Mouse (Mus musculus): ENCODE measurements around the gene Iffo2.
"Not testable (repeated sequence)": the region's sequence is repeated elsewhere in the genome, so short reads cannot be mapped to it uniquely, and the experiment has no call there.

Gene Iffo2

DNA sequence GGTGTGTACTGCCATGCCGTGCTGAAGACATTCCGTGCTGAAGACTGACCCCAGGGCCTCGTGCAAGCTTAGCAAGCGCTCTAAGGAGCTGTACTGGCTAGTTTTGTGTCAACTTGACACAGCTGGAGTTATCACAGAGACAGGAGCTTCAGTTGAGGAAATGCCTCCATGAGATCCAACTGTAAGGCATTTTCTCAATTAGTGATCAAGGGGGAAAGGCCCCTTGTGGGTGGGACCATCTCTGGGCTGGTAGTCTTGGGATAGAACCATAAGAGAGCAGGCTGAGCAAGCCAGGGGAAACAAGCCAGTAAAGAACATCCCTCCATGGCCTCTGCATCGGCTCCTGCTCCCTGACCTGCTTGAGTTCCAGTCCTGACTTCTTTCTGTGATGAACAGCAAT is at the start of gene Iffo2:
Gene Iffo2 (plus strand): TSS at position 301 of the 400 bp plus-strand sequence.
- DNase-seq (ENCODE audit: inconsistent age in 2 of 2, low spot score in 1 of 2), result not testable (repeated sequence)

GRCm38 (mm10) chr4:139481400-139481799 is 48.9 kb upstream of the Iffo2 start:
- peak in 1 of 2 experiments; percentile 59 for DNase-seq (ENCODE audit: inconsistent age in 2 of 2, low spot score in 1 of 2)

- DNase-seq (ENCODE audit: inconsistent age in 2 of 2, low spot score in 1 of 2), result no peak
These were observed 46.8 kb upstream of the Iffo2 start for GRCm38 (mm10) chr4:139483461-139484105.

- no peak for DNase-seq (ENCODE audit: inconsistent age in 2 of 2, low spot score in 1 of 2)
These were observed 45.9 kb upstream of the Iffo2 start for GRCm38 (mm10) chr4:139484496-139484895.

GRCm38 (mm10) chr4:139487085-139487484 is 43.3 kb upstream of the Iffo2 start:
- DNase-seq (ENCODE audit: inconsistent age in 2 of 2, low spot score in 1 of 2), result no peak

DNA sequence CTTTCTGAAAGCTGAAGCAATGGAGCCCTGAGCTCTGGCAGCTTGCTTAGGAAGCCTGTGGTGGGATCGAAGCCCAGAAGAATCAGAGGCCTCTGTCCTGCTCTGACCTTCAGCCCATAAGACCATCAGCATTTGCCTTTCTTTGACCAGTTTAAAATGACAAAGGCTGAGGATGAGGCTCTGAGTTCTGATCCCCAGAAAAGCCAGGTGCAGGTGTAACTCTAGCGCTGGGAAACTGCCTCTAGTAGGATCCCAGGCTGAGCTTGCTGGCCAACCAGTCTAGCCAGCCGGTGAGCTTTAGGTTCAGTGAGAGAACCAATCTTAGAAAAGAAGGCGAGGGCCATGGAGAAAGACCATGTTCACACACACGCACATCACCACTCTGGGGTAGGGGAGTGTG is 42.0 kb upstream of the Iffo2 start:
- no peak for DNase-seq (ENCODE audit: inconsistent age in 2 of 2, low spot score in 1 of 2)

- DNase-seq (ENCODE audit: inconsistent age in 2 of 2, low spot score in 1 of 2), result no peak
These were observed 40.4 kb upstream of the Iffo2 start for GRCm38 (mm10) chr4:139489946-139490345.

GRCm38 (mm10) chr4:139490413-139491055 is 39.8 kb upstream of the Iffo2 start:
- no peak for DNase-seq (ENCODE audit: inconsistent age in 2 of 2, low spot score in 1 of 2)

GRCm38 (mm10) chr4:139491541-139492170 is 38.7 kb upstream of the Iffo2 start:
- no peak for DNase-seq (ENCODE audit: inconsistent age in 2 of 2, low spot score in 1 of 2)

- peak; percentile 19 to 60 for DNase-seq (ENCODE audit: inconsistent age in 2 of 2, low spot score in 1 of 2)
These were observed 38.0 kb upstream of the Iffo2 start for GRCm38 (mm10) chr4:139492258-139492833.

DNA sequence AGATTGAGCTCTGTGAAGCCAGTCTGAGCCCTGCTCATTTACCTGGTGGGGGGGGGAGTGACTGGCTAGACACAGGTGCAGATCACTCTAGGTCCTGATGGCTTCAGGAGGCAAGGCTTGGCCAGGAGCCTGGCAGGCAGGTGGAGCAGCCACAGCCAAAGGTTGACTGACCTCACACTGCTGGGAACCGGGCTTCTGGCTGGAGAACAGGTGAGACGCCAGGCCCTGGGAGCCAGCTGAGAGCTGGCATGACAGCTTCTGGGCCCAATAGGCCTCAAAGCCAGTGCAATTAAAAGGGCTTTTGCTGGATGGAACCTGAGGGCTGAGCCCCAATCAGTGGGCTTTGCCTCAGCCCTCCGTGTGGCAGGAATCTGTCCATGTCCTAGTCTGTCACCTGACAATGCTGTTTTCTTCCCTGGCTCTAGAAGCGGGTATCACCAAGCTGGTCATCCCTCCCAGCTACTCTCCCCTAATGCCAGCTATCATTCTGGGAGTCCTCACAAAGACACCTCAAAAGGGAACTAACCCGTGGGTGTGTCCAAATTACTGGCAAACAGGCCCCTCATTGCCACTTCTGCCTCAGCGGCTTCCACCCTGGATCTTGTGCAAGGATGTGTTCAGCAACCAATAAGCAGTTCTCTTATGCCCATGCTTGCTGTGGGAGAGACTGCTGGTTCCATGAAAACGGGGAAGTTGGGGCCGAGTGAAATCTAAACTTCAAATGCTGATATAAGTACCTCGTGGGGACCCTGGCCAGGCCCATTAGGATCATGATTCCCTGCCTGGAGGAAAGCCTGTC is 36.9 kb upstream of the Iffo2 start:
- DNase-seq (ENCODE audit: inconsistent age in 2 of 2, low spot score in 1 of 2), result peak in 1 of 2 experiments; percentile 55

DNA sequence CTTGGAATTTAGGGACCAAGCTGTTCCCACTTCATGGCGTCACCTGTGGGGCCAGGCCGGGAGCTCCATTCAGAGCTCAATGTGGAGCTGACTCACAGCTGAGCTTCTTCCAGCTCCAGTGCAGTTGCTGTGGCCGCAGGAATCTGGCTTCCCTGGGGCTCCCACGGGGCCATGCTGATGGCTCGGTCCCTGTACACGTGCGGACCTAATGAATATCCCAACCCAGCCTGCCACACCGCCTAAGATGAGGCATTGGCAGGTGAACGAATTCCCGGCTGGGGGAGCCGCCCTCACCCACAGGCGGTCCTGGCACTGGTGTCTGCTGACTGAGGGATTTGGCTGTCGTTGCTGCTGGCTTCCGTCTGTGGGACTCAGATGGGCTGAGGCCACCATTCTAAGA is 29.5 kb upstream of the Iffo2 start:
- DNase-seq (ENCODE audit: inconsistent age in 2 of 2, low spot score in 1 of 2), result no peak

GRCm38 (mm10) chr4:139501702-139502101 is 28.6 kb upstream of the Iffo2 start:
- DNase-seq (ENCODE audit: inconsistent age in 2 of 2, low spot score in 1 of 2), result no peak

DNA sequence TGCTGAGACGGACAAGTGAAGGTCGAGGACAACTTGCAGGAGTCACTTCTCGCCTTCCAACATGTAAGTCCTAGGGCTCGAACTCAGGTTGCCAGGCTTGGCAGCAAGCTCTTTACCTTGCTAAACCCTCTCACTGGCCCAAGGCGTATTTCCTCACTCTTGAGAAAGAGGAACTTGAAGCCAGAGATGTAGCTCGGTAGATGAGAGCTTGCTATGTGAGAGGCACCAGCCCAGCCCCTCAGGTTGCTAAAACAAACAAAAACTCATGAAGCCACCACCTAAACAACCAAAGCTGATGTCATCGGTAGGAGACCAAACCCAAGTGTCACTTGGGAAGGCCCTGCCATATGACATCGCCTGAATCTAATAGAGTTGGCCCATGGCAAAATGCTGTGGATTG is 26.4 kb upstream of the Iffo2 start:
- no peak for DNase-seq (ENCODE audit: inconsistent age in 2 of 2, low spot score in 1 of 2)

DNA sequence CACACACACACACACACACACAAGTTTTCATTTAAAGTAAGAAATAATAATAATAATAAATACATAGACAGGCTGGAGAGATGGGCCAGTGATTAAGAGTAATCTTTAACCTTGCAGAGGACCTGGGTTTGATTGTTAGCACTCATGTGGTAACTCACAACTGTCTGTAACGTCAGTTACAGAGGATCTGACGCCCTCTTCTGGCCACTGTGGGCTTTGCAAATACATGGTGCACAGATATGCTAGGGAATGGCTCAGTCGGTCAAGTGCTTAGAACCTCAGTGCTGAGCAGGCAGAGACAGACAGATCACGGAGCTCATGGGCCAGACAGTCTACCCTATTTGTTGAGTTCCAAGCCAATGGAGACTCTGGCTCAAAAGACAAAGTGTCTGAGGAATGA is 24.6 kb upstream of the Iffo2 start:
- no peak for DNase-seq (ENCODE audit: inconsistent age in 2 of 2, low spot score in 1 of 2)

GRCm38 (mm10) chr4:139506727-139507126 is 23.6 kb upstream of the Iffo2 start:
- no peak for DNase-seq (ENCODE audit: inconsistent age in 2 of 2, low spot score in 1 of 2)

DNA sequence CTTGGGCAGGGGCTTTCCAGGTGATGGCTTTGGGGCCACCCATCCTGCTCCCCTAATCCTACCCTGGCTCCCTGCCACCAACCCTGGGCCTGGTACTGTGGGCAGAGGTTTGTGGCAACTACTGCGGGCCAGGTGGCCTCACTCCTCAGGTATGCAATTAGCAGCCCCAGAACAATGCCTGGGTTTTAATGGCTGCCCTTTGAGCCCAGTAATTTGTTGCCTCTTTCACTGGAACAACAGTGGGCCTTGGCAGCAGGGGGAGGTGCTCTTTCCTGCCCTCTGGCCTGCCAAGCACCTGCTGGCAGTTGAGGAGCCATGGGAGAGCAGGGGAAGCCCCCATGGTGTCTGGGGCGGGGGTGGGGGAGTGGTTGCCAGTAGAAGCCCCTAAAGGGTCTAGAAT is 21.3 kb upstream of the Iffo2 start:
- no peak for DNase-seq (ENCODE audit: inconsistent age in 2 of 2, low spot score in 1 of 2)

DNA sequence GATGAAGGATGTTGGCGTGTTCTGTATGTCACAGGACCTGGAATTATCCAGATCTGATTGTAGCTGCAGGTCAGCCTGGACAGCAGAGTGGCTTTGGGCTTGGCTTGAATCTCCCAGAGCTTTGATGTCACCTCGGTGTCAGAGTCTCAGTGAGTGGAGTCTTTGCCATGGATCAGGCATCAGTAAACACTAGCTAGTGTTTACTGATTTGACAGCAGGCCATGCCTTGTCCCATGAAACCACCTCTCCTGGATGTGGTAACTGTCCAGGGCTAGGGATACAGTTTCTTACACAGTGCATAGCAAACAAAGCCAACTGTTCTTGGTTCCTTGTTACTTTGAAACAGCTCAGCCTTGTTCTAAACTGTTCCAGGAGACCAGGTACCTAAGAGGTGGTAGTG is 18.8 kb upstream of the Iffo2 start:
- DNase-seq (ENCODE audit: inconsistent age in 2 of 2, low spot score in 1 of 2), result no peak

GRCm38 (mm10) chr4:139512985-139513384 is 17.4 kb upstream of the Iffo2 start:
- no peak for DNase-seq (ENCODE audit: inconsistent age in 2 of 2, low spot score in 1 of 2)

DNA sequence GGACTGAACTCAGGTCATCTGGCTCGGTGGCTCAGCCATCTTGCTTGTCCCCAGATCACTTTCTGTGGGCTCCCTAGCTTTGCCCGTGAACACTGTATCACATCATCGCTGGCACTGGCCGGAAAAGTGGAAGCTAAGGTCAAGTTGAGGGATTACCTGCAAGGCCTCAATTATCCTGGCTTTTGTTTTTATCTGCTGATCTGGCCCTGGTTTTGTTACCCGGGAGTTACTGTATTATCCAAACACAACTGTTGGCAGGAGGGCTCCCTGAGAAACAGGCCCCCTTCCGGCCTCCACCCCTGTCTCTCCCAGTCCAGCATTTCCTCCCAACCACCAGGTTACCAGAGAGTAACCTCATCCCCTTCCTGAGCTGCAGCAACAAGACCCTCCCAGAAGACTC is 11.1 kb upstream of the Iffo2 start:
- no peak for DNase-seq (ENCODE audit: inconsistent age in 2 of 2, low spot score in 1 of 2)

DNA sequence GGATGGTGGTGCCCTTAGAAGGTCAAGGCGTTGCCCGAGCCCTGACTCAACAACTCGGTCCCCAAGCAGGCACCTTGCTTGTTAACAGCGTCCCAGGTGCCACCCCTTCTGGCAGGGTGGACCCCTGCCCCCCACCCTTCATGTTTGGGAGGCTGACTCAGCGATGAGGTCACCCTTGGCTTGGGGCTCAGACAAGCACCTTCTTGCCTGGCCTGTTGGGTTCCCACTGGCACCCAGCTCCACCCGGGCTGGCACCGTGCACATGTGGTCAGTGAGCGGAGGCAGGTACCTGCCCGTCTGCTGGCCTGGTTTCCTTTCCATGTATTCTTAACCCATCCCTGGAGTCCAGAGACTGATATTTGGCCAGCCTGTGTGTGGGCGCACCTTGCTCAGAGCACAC is 8.4 kb upstream of the Iffo2 start:
- DNase-seq (ENCODE audit: inconsistent age in 2 of 2, low spot score in 1 of 2), result no peak
